Mouse (Mus musculus): ENCODE measurements around the gene Shank2.
A peak's percentile ranks its signal among the peaks of the same experiment; 100 is the strongest.

Gene Shank2

GRCm38 (mm10) chr7:144170686-144171085 lies 169.0 kb downstream of the Shank2 start:
- DNase-seq (ENCODE audit: low read depth): no peak

- DNase-seq (ENCODE audit: low read depth): no peak
Observed at GRCm38 (mm10) chr7:144173869-144174268, 172.1 kb downstream of the Shank2 start.

DNA sequence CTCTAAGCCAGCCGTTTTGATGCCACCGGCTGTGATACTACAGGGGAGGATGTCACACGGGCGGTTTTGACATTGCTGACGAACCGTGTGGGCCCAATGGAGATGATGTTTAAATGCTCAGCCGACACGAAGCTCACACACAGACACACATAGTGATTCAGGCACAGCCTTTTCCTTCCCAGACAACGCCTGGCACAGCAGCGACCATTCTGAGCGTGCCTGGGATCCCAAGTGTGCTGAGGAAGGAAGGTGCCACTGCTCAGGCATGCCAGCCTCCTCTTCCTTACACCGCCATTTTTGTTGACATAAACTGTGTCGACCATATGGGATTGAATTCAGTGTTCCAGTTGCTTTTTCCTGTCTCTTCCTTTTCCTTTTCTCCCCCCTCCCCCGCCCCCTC lies 172.6 kb downstream of the Shank2 start:
- DNase-seq (ENCODE audit: low read depth): no peak

- no peak for DNase-seq (ENCODE audit: low read depth)
Observed at GRCm38 (mm10) chr7:144175025-144175424, 173.3 kb downstream of the Shank2 start.

DNA sequence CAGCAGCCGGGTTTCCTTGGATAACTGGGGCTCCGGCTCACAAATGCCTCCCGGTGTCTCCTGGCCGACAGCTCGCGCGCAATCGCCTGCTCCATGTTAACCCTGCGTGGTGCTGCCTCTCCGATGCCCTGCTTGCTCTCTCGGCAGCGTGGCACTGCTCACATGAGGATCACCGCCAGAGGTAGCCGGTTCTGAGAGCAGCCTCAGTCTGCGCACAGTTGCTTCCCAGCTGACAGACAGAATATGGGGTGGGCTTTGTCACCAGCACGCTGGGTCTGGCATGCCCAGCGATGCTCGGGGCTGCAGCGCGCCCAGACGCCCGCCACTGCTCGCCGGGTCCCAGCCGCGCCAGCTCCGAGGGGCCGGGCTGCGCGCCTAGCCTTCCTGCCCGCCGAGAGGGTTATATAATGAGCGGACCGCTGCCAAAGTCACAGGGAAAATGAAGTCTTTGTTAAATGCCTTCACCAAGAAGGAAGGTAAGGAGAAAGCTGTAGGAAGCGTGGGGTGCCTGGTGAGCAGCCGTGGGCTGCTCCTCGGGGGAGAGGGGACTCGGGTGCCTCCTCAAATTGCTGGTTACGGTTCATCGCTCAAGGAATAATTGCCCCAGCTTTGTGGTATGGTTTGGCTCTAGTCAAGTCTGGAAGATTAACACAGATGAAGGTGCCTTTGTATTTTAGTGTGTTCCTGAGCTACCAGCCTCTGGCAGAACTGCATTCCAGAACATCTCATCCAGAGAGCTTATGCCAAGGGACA lies 173.9 kb downstream of the Shank2 start:
- DNase-seq (ENCODE audit: low read depth): no peak

DNA sequence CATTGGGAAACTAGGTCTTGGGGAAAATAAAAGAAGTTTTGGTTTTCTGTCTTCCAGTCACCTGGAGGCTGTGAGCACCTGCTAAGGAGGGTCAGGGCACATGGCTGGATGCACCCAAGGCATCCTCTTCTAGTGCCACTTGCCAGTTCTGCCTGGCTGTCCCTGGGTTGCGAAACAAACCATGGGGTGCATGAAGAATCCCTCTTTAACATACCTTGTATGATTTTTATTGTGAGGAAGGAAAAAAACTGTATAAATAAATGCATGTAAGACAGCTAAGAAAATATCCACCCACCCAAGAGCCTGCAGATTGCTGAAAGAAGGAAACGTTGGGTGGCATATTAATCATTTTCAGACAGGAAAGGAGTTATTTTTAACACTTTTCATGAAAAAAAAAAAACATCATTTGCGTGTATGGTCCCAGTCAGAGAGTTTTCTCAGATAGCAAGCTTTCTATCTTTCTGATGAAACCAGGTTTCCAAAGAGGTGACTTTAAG lies 174.6 kb downstream of the Shank2 start:
- no peak for DNase-seq (ENCODE audit: low read depth)

DNA sequence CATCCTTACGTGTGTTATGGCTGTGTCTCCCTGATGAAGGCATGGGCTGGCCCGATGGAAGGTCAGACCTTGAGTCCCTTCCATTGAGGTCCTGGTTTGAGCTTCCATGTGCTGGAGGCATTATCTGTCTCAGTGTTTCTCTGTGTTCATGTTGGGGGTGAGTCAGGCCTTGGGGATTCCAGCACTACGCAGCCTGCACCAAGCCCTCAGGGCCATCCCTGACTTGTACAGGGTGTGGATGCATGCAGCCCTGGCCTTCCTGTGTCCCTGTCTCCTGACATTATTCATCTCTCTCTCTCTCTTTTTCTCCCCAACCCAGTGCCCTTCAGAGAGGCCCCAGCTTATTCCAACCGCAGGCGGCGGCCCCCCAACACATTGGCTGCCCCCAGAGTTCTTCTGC lies 177.7 kb downstream of the Shank2 start:
- no peak for DNase-seq (ENCODE audit: low read depth)

GRCm38 (mm10) chr7:144180885-144181284 lies 179.2 kb downstream of the Shank2 start:
- DNase-seq (ENCODE audit: low read depth): peak; percentile 33

DNA sequence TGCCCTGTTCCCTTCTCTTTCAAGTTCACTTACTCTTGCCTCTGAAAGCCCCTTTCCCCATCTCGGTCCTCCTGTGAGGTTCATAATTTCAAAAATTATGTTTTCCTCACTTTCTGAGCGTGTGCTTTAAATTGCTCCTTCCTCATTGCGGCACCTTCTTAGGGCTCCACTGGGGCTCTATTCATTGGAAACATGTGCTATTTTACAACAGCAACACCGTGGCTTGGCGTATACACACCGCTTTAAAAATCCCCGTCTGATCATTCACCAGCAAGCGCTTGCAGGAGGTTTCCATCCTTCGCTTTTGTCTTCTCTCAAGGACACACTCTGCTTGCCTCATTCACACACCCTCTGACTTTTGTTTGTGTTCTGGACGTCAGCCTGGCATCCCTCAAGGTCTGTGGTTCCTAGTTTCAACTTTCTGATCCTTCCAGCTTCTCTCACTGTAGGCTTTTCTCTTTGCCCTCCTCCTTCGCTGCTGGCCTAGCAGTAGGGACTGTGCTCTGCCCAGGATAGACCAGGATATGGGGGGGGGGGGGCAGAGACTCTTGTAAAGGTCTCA lies 186.2 kb downstream of the Shank2 start:
- no peak for DNase-seq (ENCODE audit: low read depth)

GRCm38 (mm10) chr7:144189446-144189845 lies 187.7 kb downstream of the Shank2 start:
- no peak for DNase-seq (ENCODE audit: low read depth)

- no peak for DNase-seq (ENCODE audit: low read depth)
Observed at GRCm38 (mm10) chr7:144198491-144198890, 196.8 kb downstream of the Shank2 start.

- DNase-seq (ENCODE audit: low read depth): no peak
Observed at GRCm38 (mm10) chr7:144202017-144202682, 200.4 kb downstream of the Shank2 start.

GRCm38 (mm10) chr7:144204290-144204689 lies 202.6 kb downstream of the Shank2 start:
- DNase-seq (ENCODE audit: low read depth): no peak

GRCm38 (mm10) chr7:144205161-144205560 lies 203.4 kb downstream of the Shank2 start:
- no peak for DNase-seq (ENCODE audit: low read depth)

- no peak for DNase-seq (ENCODE audit: low read depth)
Observed at GRCm38 (mm10) chr7:144205837-144206236, 204.1 kb downstream of the Shank2 start.

- no peak for DNase-seq (ENCODE audit: low read depth)
Observed at GRCm38 (mm10) chr7:144206254-144206653, 204.5 kb downstream of the Shank2 start.

- no peak for DNase-seq (ENCODE audit: low read depth)
Observed at GRCm38 (mm10) chr7:144207100-144207499, 205.4 kb downstream of the Shank2 start.

- DNase-seq (ENCODE audit: low read depth): no peak
Observed at GRCm38 (mm10) chr7:144207849-144208248, 206.1 kb downstream of the Shank2 start.

DNA sequence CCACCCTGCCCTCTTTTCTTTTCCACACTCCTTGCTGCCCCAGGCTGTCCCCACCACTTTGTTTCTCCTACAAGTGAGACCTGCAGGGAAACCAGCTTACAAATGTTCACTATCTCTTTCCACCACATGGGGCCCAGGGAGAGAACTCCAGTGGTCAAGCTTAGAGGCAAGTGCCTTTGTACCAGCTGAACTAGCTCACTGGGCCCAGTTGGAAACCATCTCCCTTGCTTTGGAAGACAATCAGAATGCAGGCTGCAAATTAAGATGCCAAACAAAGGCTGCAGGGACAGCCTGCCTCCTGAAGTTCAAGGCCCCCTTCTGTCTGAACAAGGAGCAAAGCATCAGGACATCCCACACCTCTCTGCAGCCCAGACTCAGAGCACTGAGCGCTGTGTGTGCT lies 206.9 kb downstream of the Shank2 start:
- DNase-seq (ENCODE audit: low read depth): no peak

- no peak for DNase-seq (ENCODE audit: low read depth)
Observed at GRCm38 (mm10) chr7:144210526-144210925, 208.8 kb downstream of the Shank2 start.

- DNase-seq (ENCODE audit: low read depth): no peak
Observed at GRCm38 (mm10) chr7:144212694-144213093, 211.0 kb downstream of the Shank2 start.

DNA sequence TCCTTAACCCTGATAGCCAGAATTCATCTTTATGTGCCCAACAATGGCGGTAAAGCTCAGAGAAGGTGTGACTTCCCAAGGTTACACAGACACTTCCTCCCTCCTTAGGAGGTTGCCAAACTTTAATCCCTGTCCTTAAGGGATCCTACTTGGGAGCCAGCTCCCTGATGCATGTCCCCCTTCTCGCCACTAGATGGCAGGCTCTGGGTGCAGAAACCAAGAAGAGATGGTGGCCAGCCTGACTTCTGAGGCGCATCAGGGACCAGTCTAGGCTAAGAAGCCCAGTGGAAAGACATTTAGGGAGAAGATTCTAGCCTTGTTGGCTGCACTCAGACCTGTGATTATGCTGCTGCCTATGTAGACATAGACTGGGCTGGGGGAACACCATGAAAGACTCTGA lies 215.5 kb downstream of the Shank2 start:
- DNase-seq (ENCODE audit: low read depth): no peak

- no peak for DNase-seq (ENCODE audit: low read depth)
Observed at GRCm38 (mm10) chr7:144228683-144229082, 227.0 kb downstream of the Shank2 start.

All from c-Kit-positive CD71-negative TER-119-negative erythroid progenitor cells, embryonic 14.5 days (primary cell).